21 mouse cellular contexts compared by ENCODE assay signal in genomic region chr3:159020447-159020846, GRCm38 (mm10).
DNase-seq lines count a peak whose midpoint lies in the region; TF ChIP-seq lines count a peak whose summit lies in the region.
"Had no signal": no experiment of that assay in that cellular context is flagged by ENCODE, and none has a peak within 500 bp of the region (broad histone marks: within the 10 kb centered on the region; RNA-seq: fewer than 3 reads in every experiment).

No protein-coding gene starts in this region.

- no peak overlapping the region for H3K4me3 ChIP-seq in layer of hippocampus, adult 2 months
- H3K4me3 ChIP-seq in embryonic facial prominence, embryonic 10.5 days: no peak overlapping the region
- H3K4me3 ChIP-seq: embryonic facial prominence, embryonic 12.5 days; embryonic facial prominence, embryonic 15.5 days; heart, embryonic 13.5 days had no signal

- H3K27me3 ChIP-seq in embryonic facial prominence, embryonic 10.5 days (replicated peaks; ENCODE audit: low read depth, poor library complexity, severe bottlenecking): no peaks in the 10 kb centered on the region
- H3K27me3 ChIP-seq: embryonic facial prominence, embryonic 12.5 days; embryonic facial prominence, embryonic 15.5 days; heart, embryonic 13.5 days had no signal

- H3K27ac ChIP-seq in layer of hippocampus, adult 2 months: peak overlapping the region; percentile 39; the same call in 1 of the 2 replicates
- no peak overlapping the region for H3K27ac ChIP-seq in embryonic facial prominence, embryonic 10.5 days (replicated peaks)
- H3K27ac ChIP-seq: embryonic facial prominence, embryonic 12.5 days; embryonic facial prominence, embryonic 15.5 days; heart, embryonic 13.5 days; hindbrain, embryonic 14.5 days; hindbrain, postnatal 0 days had no signal

- no peak for TF ChIP-seq CTCF in layer of hippocampus, adult 2 months (conservative IDR thresholded peaks at IDR 0.05)

- no peaks in the 10 kb centered on the region for H3K9me3 ChIP-seq in embryonic facial prominence, embryonic 10.5 days
- H3K9me3 ChIP-seq: embryonic facial prominence, embryonic 12.5 days; embryonic facial prominence, embryonic 15.5 days; heart, embryonic 13.5 days had no signal

- intact Hi-C loops in left cerebral cortex, postnatal 14 days (cut with DNase I): no loop called here
- intact Hi-C loops in left cerebral cortex, postnatal 36 days (cut with DNase I): no loop called here

- peak in 1 of 2 experiments; percentile 50 for DNase-seq in layer of hippocampus, adult 2 months (ENCODE audit: low spot score in 2 of 2)
- no peak for DNase-seq in layer of hippocampus, postnatal 25 days (ENCODE audit: extremely low spot score in 1 of 2, low spot score in 1 of 2)
- peak; percentile 15 to 60 for DNase-seq in left cerebral cortex, postnatal 14 days (ENCODE audit: low spot score in 2 of 2)
- DNase-seq in left cerebral cortex, postnatal 36 days (ENCODE audit: low spot score in 2 of 2): no peak
- peak; percentile 72 for DNase-seq in brain, adult 2 months (ENCODE audit: low read depth, low spot score)
- no peak for DNase-seq in embryonic facial prominence, embryonic 10.5 days (ENCODE audit: low spot score)
- DNase-seq: adrenal gland, adult 8-10 months; adrenal gland, postnatal 25 days; cerebellum, adult 18-20 months; cerebellum, adult 9-10 months; cerebellum, postnatal 14 days; forebrain, postnatal 0 days; gastrocnemius, postnatal 25 days; heart, adult 18-20 months; heart, postnatal 14 days; heart, postnatal 4 days had no signal

- H3K4me1 ChIP-seq in embryonic facial prominence, embryonic 10.5 days: no peaks in the 10 kb centered on the region
- H3K4me1 ChIP-seq: embryonic facial prominence, embryonic 12.5 days; embryonic facial prominence, embryonic 15.5 days; heart, embryonic 13.5 days had no signal

- H3K36me3 ChIP-seq in embryonic facial prominence, embryonic 10.5 days (replicated peaks): no peaks in the 10 kb centered on the region
- H3K36me3 ChIP-seq: embryonic facial prominence, embryonic 12.5 days; embryonic facial prominence, embryonic 15.5 days; heart, embryonic 13.5 days had no signal

Comparison
In these comparisons a context has a peak if more than half of its experiments do, and no peak if none do; other contexts are left out.
1. DNase-seq: peak in left cerebral cortex, postnatal 14 days (2 of 2) and brain, adult 2 months (single experiment); none in layer of hippocampus, postnatal 25 days (0 of 2), left cerebral cortex, postnatal 36 days (0 of 2) and embryonic facial prominence, embryonic 10.5 days (single experiment).